Mouse (Mus musculus): Measurements from ENCODE around the gene Smad3.

Smad3 gene

DNA sequence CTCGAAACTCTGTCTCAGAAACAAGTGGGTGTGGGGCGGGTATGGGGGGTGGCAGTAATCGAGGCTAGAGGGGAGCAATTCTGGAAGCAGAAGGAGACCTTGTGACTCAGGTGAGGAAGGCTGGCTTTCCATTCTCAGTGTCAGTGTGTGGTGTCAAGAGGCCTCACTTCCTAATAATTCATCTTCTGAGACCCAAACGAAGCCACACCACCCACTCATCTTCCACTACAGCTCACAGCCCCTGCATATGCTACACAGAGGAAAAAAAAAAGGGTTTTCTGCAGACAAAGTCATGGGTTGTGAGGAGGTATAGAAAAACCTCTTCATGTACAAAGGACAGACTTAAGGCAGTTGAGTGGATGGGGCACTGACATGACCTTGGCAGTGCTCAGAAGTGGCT lies 39.6 kb downstream of the Smad3 start:
- no peak for DNase-seq

DNA sequence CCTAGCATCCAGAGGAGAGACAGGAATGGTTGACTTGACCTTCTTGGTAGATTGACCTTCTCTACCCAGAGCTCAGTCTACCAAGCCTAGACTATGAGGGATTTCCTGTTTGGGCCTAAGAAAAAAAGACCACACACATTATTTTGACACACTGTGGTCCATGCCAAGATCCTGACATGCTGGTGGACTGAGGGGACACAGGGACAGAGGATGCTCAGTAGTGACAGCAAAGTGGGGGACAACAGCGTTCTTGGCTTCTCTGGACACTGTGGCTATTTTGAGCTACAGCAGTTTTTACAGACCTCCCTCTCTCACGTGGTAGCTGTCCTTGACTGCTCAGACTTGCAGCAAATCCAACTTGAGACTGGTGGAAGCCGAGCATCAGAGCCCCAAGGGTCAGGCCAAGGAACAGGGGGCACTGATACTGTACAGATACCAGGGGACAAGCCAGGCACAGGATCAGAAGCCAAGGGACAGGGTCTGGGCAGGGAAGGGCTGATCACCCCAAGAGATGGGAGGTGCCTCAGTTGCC lies 40.3 kb downstream of the Smad3 start:
- DNase-seq = no peak

DNA sequence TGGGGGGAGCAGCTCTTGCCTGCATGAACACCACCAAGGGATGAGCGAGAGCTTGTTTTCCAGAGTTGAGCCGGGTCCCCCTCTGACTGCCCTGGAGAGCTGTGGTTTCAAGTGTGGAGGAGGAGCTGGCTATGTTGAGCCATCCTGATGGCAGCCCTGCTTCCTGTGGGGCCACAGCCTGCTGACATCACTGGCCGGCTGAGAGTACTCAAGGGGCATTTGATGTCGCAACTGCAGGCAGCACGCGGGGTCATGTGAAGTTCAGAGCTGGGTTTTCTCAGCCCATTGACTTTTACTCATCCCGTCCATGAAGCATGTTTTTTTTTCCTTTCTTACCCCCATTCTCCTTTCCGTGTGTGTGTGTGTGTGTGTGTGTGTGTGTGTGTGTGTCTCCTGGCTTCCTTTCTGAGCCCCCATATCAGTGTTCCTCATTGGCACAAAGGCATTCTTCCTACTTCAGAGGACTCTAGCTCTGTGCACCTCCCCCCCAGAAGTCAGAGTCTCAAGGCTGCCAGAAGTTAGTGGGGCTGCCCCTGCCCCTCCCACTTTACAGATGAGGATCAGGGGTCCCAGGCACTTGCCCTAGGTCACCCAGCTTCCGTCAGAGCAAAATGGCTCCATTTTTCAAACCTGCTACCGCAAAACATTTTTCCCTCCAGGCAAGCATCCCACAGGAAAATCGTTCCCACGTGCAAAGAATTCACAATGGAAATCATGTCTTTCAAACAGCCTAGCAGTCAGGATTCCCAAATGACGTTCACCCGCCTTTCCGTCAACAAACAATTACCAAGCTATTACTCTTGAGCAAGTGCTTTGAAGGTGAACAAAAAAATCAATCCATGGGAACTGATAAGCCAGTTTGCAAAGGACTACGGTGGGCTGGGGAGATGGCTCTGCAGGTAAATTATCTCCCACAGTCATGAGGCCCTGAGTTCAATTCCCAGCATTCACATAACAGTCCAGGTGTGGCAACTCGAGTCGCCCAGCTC lies 41.4 kb downstream of the Smad3 start:
- no peak for DNase-seq

GRCm38 (mm10) chr9:63714572-63714971 lies 43.2 kb downstream of the Smad3 start:
- no peak for DNase-seq

GRCm38 (mm10) chr9:63712838-63713237 lies 45.0 kb downstream of the Smad3 start:
- DNase-seq = peak; percentile 31

DNA sequence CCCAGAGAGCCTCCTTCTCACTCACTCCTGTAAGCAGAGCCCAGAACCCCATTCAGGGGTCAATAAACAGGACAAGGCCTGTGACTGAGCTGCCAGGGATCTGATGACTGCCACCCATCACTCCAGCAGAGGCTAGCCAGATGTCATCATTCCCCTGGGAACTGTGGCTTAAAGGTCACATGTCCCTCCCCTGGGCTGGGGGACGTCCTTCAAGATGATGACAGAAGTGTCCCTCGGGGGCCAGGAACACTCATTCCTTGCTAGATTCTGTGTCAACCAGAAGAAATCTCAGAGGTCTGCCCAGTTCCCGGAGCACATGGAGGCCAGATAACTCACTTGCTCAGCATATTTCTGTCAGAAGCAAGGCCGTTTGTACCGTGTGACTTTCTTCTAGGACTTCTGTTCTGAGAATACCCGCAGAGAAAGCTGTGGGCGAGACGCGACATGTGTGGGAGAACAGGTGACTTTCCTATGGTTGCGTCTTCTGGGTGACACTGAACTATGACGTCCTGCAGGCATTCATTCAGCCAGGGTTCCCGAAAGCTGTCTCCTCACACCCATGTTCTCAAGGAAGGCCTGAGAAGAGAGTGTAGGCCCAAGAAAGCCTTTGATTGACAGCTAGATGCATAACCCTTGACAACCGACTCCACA lies 46.1 kb downstream of the Smad3 start:
- no peak for DNase-seq

DNA sequence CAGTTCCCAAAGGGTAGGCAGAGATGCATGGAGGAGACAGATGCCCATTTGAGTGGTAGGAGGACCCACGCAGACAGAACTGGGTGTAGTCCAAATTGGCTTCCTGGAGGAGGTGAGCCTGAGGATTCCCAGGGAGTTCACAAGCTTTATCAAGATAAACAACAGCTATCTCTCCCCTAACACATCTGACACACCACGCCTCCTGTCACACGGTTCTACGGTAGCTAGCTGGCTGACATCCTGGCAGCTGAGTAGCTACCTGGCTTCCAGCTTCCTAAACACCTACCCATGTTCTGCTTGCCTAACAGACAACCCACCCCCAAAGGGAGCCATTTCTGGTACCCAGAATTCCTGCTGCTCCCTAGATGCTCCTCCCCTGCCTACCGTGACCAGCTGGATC lies 47.9 kb downstream of the Smad3 start:
- no peak for DNase-seq

DNA sequence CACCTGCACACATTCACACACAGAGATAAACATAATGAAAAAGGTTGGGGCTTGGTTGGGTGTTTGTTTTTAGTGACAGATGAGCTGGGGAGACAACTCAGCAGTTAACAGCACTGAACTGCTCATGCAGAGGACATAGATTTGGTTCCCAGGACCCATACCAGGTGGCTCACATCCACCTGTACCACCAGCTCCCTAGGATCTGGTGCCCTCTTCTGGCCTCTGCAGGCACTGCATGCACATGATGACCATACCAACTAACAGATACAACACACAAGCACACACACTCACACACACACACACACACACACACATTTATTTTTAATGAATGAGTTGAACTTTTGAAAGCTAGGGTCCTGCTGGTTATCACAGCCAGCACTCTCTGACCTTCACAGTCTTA lies 48.5 kb downstream of the Smad3 start:
- no peak for DNase-seq

DNA sequence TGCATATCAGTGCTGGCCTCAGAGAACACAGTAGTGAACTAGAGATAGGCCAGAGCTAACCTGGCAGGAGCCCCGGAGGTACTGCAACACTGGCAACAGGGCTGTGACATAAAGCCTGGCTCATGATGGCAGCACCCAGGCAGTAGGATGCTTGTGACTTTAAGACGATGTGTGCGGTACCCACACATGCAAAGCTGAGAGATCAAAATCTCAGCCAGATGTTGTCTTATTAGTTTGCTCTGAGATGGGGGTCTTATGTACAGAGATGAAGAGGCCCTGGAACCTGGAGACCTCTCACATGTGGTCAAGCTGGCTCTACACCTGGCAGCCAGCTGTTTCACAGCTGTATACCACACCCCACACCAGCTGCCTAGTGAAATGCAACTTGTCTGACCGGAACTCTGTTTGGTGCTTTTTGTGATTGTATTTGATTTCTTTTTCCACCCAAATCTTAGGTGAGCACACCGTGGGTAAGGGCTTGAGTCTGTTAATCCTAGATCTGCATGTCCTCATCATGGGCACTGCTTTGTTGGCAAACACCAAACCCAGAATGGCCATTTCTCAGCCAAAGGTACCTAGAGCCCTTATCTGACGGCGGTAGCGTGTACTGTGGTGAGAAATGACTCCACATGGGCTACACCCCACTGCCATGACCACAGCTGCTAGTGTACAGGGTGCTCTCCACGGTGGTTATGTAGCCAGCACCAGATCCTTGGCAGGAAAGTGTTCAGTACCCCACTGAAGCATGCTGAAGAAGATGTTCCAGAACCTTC lies 49.8 kb downstream of the Smad3 start:
- DNase-seq = no peak

DNA sequence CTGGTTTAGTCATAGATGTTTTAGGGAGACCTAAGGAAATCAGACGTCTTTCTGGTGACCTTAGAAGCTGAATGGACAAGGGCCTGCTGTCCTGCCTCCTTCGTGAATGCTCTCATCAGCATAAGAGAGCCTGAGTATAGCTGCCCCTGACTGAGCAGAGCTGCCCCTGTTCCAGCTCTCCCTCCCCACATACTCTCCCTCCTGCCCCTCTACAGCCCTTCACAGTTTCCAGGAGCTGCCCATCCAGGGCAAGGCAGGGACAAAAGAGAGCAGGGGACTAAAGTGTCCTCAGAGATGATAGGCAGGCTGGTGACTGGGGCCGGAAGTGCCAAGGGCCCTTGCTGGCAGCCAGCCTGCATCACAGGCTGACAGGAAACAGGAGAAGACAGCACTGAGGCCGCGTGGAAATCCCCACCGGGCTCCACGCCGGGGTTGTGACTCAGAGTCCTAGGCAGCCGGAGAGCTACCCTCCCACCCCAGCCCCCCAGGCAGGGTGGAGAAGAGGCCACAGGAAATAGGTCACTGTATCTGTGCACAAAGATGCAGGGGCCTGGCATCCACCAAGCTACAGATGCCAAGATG lies 51.6 kb downstream of the Smad3 start:
- DNase-seq = peak; percentile 36

GRCm38 (mm10) chr9:63704979-63705751 lies 52.6 kb downstream of the Smad3 start:
- no peak for DNase-seq

DNA sequence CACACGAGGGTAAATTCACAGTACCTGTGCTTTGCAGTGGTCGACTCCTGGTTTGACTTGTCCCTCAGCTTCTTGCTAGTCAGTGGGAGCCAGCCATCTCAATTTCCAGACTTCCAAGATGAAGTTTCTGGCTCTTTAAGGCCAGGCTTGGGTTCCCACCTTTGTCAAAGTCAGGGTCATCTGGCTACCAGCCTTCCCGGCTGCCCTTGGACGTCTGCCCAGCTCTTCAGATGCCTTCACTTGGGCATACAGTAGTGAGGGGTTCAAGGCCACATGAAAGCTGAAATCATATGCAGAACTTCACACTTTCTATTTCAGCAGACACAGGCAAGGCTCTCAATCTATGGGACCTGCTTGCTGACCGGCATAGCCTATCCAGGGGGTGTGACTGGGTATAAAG lies 53.7 kb downstream of the Smad3 start:
- DNase-seq = no peak

DNA sequence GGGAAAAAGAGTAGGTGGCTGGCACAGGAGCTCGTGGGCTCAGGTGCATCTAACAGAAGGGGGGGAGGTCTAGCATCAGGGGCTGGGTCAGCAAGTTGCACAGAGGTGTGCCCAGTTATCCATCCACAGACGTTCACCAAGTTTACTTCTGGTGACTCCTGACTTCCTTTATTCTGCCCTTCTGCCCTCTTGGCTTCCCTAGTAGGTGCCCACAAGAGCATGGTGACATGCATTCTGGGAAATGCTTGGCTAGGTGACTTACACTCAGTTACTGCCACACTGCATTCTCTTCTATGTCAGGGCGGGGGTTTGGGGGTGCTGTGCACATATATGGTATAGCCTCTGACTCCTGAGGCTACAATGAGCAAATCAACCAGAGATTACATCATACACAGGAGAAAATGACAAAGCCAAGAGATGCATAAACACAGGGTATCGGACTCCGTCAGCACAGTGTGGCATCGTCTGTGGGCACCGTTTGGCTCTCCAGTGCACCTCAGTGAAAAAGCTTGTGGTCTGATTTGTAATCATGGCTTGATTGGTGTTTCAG lies 54.5 kb downstream of the Smad3 start:
- DNase-seq = no peak

GRCm38 (mm10) chr9:63702502-63703013 lies 55.2 kb downstream of the Smad3 start:
- DNase-seq = no peak

- no peak for DNase-seq
Observed at GRCm38 (mm10) chr9:63701957-63702309, 55.9 kb downstream of the Smad3 start.

GRCm38 (mm10) chr9:63701258-63701956 lies 56.4 kb downstream of the Smad3 start:
- DNase-seq = no peak

- DNase-seq = peak; percentile 44
Observed at GRCm38 (mm10) chr9:63699145-63699544, 58.6 kb downstream of the Smad3 start.

- DNase-seq = no peak
Observed at GRCm38 (mm10) chr9:63698320-63699045, 59.3 kb downstream of the Smad3 start.

DNA sequence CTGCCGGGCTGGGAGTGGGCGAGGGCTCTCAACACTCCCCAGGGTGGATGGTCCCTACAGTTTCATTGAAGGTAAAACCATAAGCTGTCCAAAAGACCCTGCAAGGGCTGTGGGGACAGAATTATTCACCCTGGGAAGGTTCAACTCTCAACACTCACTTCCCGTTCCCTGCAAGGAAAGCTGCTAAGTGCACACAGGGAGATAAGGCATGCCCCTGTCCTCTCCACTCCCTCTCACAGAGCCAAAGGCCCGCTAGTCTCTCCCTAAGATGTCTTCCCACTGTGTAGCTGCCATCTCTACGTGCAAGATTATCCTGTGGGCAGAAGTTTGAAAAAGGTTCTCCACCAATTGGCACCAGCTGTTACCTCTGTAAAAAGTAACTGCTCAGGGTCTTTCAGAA lies 60.2 kb downstream of the Smad3 start:
- no peak for DNase-seq

DNA sequence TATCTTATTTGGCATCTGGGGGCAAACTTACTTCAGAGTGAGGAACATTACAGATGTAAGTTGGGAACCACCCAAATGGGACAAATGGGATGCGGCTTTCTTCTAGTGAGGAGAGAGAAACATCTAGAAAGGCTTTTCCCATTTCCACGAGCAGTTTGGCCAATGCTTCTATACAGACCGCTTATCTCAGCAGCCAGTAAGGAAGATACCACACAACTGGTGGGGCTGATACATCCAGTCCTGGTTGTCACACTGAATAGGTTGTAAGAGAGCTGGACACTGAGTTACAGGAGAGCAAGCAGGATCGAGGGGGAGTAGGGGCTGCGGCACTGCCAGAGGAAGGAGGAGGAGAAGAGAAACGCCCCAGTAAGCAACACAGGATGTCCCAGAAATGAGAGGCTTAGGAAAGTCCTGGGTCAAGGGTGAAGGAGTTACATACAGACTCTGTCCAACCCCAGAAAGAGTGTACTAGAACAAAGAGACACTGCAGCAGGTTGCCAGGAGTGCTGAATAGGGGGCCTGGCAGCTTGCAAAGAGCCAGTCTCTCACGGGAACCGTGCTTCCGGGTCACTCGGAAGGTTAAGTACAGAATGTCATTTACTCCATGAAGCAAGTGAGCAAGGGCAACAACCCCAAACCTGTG lies 61.2 kb downstream of the Smad3 start:
- no peak for DNase-seq
